ENCODE assay signal across 9 mouse cellular contexts in genomic region chr4:82934308-82934707, GRCm38 (mm10). TPM values are rescaled to one million over a fixed set of nuclear protein-coding genes. Genes with fewer than 3 reads are reported as not detected.
DNase-seq lines count a peak whose midpoint lies in the region; ATAC-seq and TF ChIP-seq lines count a peak whose summit lies in the region.
"Had no signal": no experiment of that assay in that cellular context is flagged by ENCODE, and none has a peak within 500 bp of the region (broad histone marks: within the 10 kb centered on the region; RNA-seq: fewer than 3 reads in every experiment).

No protein-coding gene starts in this region.

- 10% methylated on average over 5 of the region's 5 CpGs for WGBS in bone marrow, adult 2 months
- 16% methylated on average over 5 of the region's 5 CpGs for WGBS in forebrain, embryonic 12.5 days
- whole genome bisulfite sequencing in hindbrain, embryonic 11.5 days: 13% methylated on average over 5 of the region's 5 CpGs
- 15% methylated on average over 5 of the region's 5 CpGs for WGBS in liver, embryonic 14.5 days (ENCODE audit: insufficient replicate concordance)

- TF ChIP-seq POLR2A in bone marrow, adult 2 months (IDR thresholded peaks at IDR 0.05; ENCODE audit: borderline replicate concordance, control insufficient read depth, low read depth, low read length): no peak

- H3K4me2 ChIP-seq in forebrain, embryonic 12.5 days: no peak overlapping the region
- H3K4me2 ChIP-seq in hindbrain, embryonic 11.5 days (replicated peaks; ENCODE audit: low read depth, low read length): no peak overlapping the region; the same call in 1 of the 2 replicates
- no peak overlapping the region for H3K4me2 ChIP-seq in liver, embryonic 14.5 days (ENCODE audit: low read depth)

- TF ChIP-seq CTCF in bone marrow, adult 2 months (IDR thresholded peaks at IDR 0.05; ENCODE audit: control insufficient read depth, insufficient read depth, low read length): peak; percentile 22; the same call in 1 of the 2 replicates
- TF ChIP-seq CTCF in liver, embryonic 14.5 days (IDR thresholded peaks at IDR 0.05; ENCODE audit: low read depth): peak; percentile 49

- no peak overlapping the region for H3K27ac ChIP-seq in bone marrow, adult 2 months (ENCODE audit: control insufficient read depth, insufficient read depth, low read depth, low read length, poor library complexity)
- H3K27ac ChIP-seq in forebrain, embryonic 12.5 days: no peak overlapping the region
- H3K27ac ChIP-seq in hindbrain, embryonic 11.5 days (ENCODE audit: low read depth, low read length): no peak overlapping the region
- no peak overlapping the region for H3K27ac ChIP-seq in liver, embryonic 14.5 days
- H3K27ac ChIP-seq: liver, embryonic 15.5 days had no signal

- peak; percentile 83 for ATAC-seq in forebrain, embryonic 12.5 days (ENCODE audit: low FRiP score)
- peak; percentile 91 for ATAC-seq in hindbrain, embryonic 11.5 days (ENCODE audit: low FRiP score)
- no peak for ATAC-seq in liver, embryonic 14.5 days (ENCODE audit: insufficient read depth)

- DNase-seq in kidney, adult 18-20 months: peak; percentile 7
- no peak for DNase-seq in kidney, adult 11 months
- DNase-seq in hindbrain, embryonic 11.5 days (ENCODE audit: low spot score): peak; percentile 55
- DNase-seq in liver, embryonic 14.5 days (ENCODE audit: low read depth in 3 of 3, low spot score in 3 of 3): no peak
- peak; percentile 75 for DNase-seq in retina, postnatal 1 day
- DNase-seq in urinary bladder, postnatal 10 days (ENCODE audit: low spot score): no peak

- no peak overlapping the region for H3K9ac ChIP-seq in forebrain, embryonic 12.5 days
- H3K9ac ChIP-seq in hindbrain, embryonic 11.5 days (ENCODE audit: low read depth, low read length): no peak overlapping the region
- H3K9ac ChIP-seq in liver, embryonic 14.5 days (replicated peaks): no peak overlapping the region
- H3K9ac ChIP-seq: liver, embryonic 15.5 days had no signal

- H3K27me3 ChIP-seq in forebrain, embryonic 12.5 days: 0 out of 2 replicates have a peak, but pooled peaks cover 3% of the 10 kb centered on the region
- H3K27me3 ChIP-seq in hindbrain, embryonic 11.5 days (ENCODE audit: control insufficient read depth, insufficient read depth, low read length): no peaks in the 10 kb centered on the region
- no peaks in the 10 kb centered on the region for H3K27me3 ChIP-seq in liver, embryonic 14.5 days (ENCODE audit: control insufficient read depth, insufficient read depth, low read length)
- H3K27me3 ChIP-seq: liver, embryonic 15.5 days had no signal

- H3K9me3 ChIP-seq in forebrain, embryonic 12.5 days: no peaks in the 10 kb centered on the region
- H3K9me3 ChIP-seq in hindbrain, embryonic 11.5 days (ENCODE audit: control insufficient read depth, low read length): no peaks in the 10 kb centered on the region
- no peaks in the 10 kb centered on the region for H3K9me3 ChIP-seq in liver, embryonic 14.5 days (ENCODE audit: control insufficient read depth, low read length)
- H3K9me3 ChIP-seq: liver, embryonic 15.5 days had no signal

- no peak overlapping the region for H3K4me3 ChIP-seq in bone marrow, adult 2 months (replicated peaks; ENCODE audit: control insufficient read depth, low read depth, low read length)
- no peak overlapping the region for H3K4me3 ChIP-seq in forebrain, embryonic 12.5 days (replicated peaks)
- no peak overlapping the region for H3K4me3 ChIP-seq in hindbrain, embryonic 11.5 days (ENCODE audit: low read depth, low read length)
- H3K4me3 ChIP-seq in liver, embryonic 14.5 days (ENCODE audit: insufficient read depth in 1 of 2, low read depth in 2 of 2, low read length in 2 of 2): no peak overlapping the region

- H3K4me1 ChIP-seq in bone marrow, adult 2 months (ENCODE audit: control insufficient read depth, insufficient read depth, low read length): no peaks in the 10 kb centered on the region
- no peaks in the 10 kb centered on the region; the same call in 1 of the 2 replicates for H3K4me1 ChIP-seq in forebrain, embryonic 12.5 days
- H3K4me1 ChIP-seq in hindbrain, embryonic 11.5 days (replicated peaks; ENCODE audit: control insufficient read depth, insufficient read depth, low read length): no peaks in the 10 kb centered on the region
- H3K4me1 ChIP-seq in liver, embryonic 14.5 days (replicated peaks; ENCODE audit: control insufficient read depth in 2 of 2, insufficient read depth in 2 of 2, low read length in 1 of 2): no peaks in the 10 kb centered on the region
- H3K4me1 ChIP-seq: liver, embryonic 15.5 days had no signal

- TF ChIP-seq EP300 in liver, embryonic 14.5 days (IDR thresholded peaks at IDR 0.05; ENCODE audit: low read depth): no peak

- H3K36me3 ChIP-seq in forebrain, embryonic 12.5 days (replicated peaks): no peaks in the 10 kb centered on the region
- H3K36me3 ChIP-seq in hindbrain, embryonic 11.5 days (ENCODE audit: control insufficient read depth, insufficient read depth, low read length): no peaks in the 10 kb centered on the region
- no peaks in the 10 kb centered on the region for H3K36me3 ChIP-seq in liver, embryonic 14.5 days (replicated peaks; ENCODE audit: control insufficient read depth, insufficient read depth, low read depth)
- H3K36me3 ChIP-seq: liver, embryonic 15.5 days had no signal

RNA-seq across cellular contexts. Expression of gene Cer1, which starts 49.4 kb away (rescaled TPM):
- not detected in 2 replicates for polyA plus RNA-seq in bone marrow, adult 2 months (2011; ENCODE audit: insufficient read depth, insufficient read length, low replicate concordance, missing spikeins)
- polyA plus RNA-seq in forebrain, embryonic 12.5 days (2016; fragmentation: Nextera tagmentation; extraction: Ambion mirVana): 0.12 TPM in 1 of 2 replicates, not detected in the other
- polyA plus RNA-seq in hindbrain, embryonic 11.5 days (2014; fragmentation: Nextera tagmentation; extraction: Ambion mirVana): 0.25 and 0.28 TPM in 2 replicates
- not detected in 2 replicates for polyA plus RNA-seq in liver, embryonic 14.5 days (2012; rRNA removed)
- polyA plus RNA-seq in liver, embryonic 14.5 days (2014; fragmentation: Nextera tagmentation; extraction: Ambion mirVana): not detected in 2 replicates
- polyA plus RNA-seq: liver, embryonic 15.5 days had no signal

Comparison
In these comparisons a context has a peak if more than half of its experiments do, and no peak if none do; other contexts are left out.
1. DNase-seq: peak in kidney, adult 18-20 months (single experiment), hindbrain, embryonic 11.5 days (single experiment) and retina, postnatal 1 day (single experiment); none in kidney, adult 11 months (single experiment), liver, embryonic 14.5 days (0 of 3) and urinary bladder, postnatal 10 days (single experiment).